Mouse (Mus musculus) liver, embryonic 15.5 days (tissue): ENCODE results near the gene Cxcr5. TPM values are rescaled to one million over a fixed set of nuclear protein-coding genes. Genes with fewer than 3 reads are reported as not detected.
A peak's percentile ranks its signal among the peaks of the same experiment; 100 is the strongest.

Experiments used
- ATAC-seq: fragments of 200-750 bp; cut with Nextera tagmentation; 2 replicates; pipeline ENCODE4 v1.8.0; 2017; ENCODE audit warnings: moderate number of reproducible peaks, mild to moderate bottlenecking, moderate library complexity; ENCODE audit not compliant: insufficient read depth
- H3K27ac ChIP-seq: fragments of 300-500 bp; sonication (generic); replicated peaks from 2 replicates; pipeline ENCODE4 v1.5.1; 2015; ENCODE audit warnings: mild to moderate bottlenecking, inconsistent platforms
- H3K27me3 ChIP-seq: fragments of 300-500 bp; sonication (generic); 2 replicates; pipeline ENCODE4 v1.6.1; 2015; ENCODE audit warnings: mild to moderate bottlenecking, inconsistent platforms
- H3K36me3 ChIP-seq: fragments of 300-500 bp; sonication (generic); replicated peaks from 2 replicates; pipeline ENCODE4 v1.6.1; 2015; ENCODE audit warnings: moderate library complexity, mild to moderate bottlenecking, inconsistent platforms
- H3K4me1 ChIP-seq: fragments of 300-500 bp; sonication (generic); replicated peaks from 2 replicates; pipeline ENCODE4 v1.6.1; 2015; ENCODE audit warnings: inconsistent platforms
- H3K4me2 ChIP-seq: fragments of 300-500 bp; sonication (generic); 2 replicates; pipeline ENCODE4 v1.6.1; 2015; ENCODE audit warnings: moderate library complexity, mild to moderate bottlenecking, inconsistent platforms
- H3K4me3 ChIP-seq: fragments of 300-500 bp; sonication (generic); replicated peaks from 2 replicates; pipeline ENCODE4 v1.5.1; 2015; ENCODE audit warnings: mild to moderate bottlenecking, inconsistent platforms
- H3K9ac ChIP-seq: fragments of 300-500 bp; sonication (generic); 2 replicates; pipeline ENCODE4 v1.6.1; 2015; ENCODE audit warnings: moderate library complexity, mild to moderate bottlenecking, inconsistent platforms
- H3K9me3 ChIP-seq: fragments of 300-500 bp; sonication (generic); replicated peaks from 2 replicates; pipeline ENCODE4 v1.6.1; 2016; ENCODE audit warnings: inconsistent platforms
- WGBS: fragments of 180-500 bp; shearing (Covaris S2); methylation state at CpG from one replicate; pipeline ENCODE4 v1.1.7; 2015; ENCODE audit warnings: mixed read lengths; ENCODE audit not compliant: insufficient replicate concordance; 5-methylcytosine and 5-hydroxymethylcytosine counted together
- polyA plus RNA-seq: library from polyadenylated mRNA; unstranded; fragments of >200 nt; fragmentation: Nextera tagmentation; extraction: Ambion mirVana; gene quantifications from 2 replicates; pipeline ENCODE4 v1.2.1, GENCODE M21; 2015

Gene Cxcr5
- polyA plus RNA-seq, 1 experiment from 2014 or later = not detected

- H3K36me3 ChIP-seq = no peaks in the 10 kb centered on the region
- no peaks in the 10 kb centered on the region for H3K27me3 ChIP-seq
- H3K9me3 ChIP-seq = no peaks in the 10 kb centered on the region
- no peak overlapping the region for H3K4me3 ChIP-seq
- ATAC-seq = no peak
- peak overlapping the region; percentile 61 for H3K27ac ChIP-seq
- 53% methylated on average over 9 of the region's 9 CpGs for WGBS
- peaks cover 56% of the 10 kb centered on the region for H3K4me1 ChIP-seq
- H3K9ac ChIP-seq = no peak overlapping the region
- peak overlapping the region; percentile 20; the same call in 1 of the 2 replicates for H3K4me2 ChIP-seq
Observed at GRCm38 (mm10) chr9:44567338-44568082, 5.8 kb upstream of the Cxcr5 start.

DNA sequence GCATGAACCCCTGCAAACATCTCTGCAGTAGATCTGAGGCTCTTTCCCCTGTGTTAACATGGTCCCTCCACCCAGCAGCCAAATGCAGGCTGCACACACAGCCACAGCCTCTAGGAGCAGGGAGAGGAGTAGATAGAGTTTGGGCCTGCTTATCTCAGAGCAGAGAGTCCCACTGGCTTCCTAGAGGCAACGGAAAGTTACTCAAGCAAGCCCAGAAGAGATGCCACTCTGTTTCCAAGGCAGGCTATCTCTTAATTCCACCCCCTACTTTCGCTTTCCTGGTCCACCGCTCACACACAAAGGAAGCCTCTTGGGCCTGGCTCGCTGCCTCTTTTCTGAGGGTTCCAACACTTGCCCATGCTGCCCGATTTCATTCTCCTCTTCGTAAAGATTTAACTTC lies 3.7 kb upstream of the Cxcr5 start:
- peak overlapping the region; percentile 9 for H3K9ac ChIP-seq
- H3K4me2 ChIP-seq = peak overlapping the region; percentile 60
- peak overlapping the region; percentile 77 for H3K27ac ChIP-seq

GRCm38 (mm10) chr9:44562936-44563335 lies 1.3 kb upstream of the Cxcr5 start:
- H3K27me3 ChIP-seq = no peaks in the 10 kb centered on the region
- H3K27ac ChIP-seq = peak overlapping the region; percentile 79
- H3K9me3 ChIP-seq = no peaks in the 10 kb centered on the region
- no peak overlapping the region; the same call in 1 of the 2 replicates for H3K4me2 ChIP-seq
- 63% methylated on average over 12 of the region's 12 CpGs for WGBS
- ATAC-seq = no peak
- H3K4me3 ChIP-seq = no peak overlapping the region
- H3K36me3 ChIP-seq = no peaks in the 10 kb centered on the region
- peaks cover 58% of the 10 kb centered on the region for H3K4me1 ChIP-seq
- no peak overlapping the region for H3K9ac ChIP-seq

More for the DNA sequence above, 3.7 kb upstream of the Cxcr5 start:
- peak; percentile 85 for ATAC-seq
- Histone ChIP-seq H3K36me3 (no peaks in the 10 kb centered on the region), H3K27me3 (no peaks in the 10 kb centered on the region), H3K4me1 (peaks cover 68% of the 10 kb centered on the region), H3K4me3 (peak overlapping the region; percentile 26), H3K9me3 (no peaks in the 10 kb centered on the region)
- 27% methylated on average over 6 of the region's 6 CpGs for WGBS

GRCm38 (mm10) chr9:44552161-44552560 lies 9.5 kb downstream of the Cxcr5 start:
- no peaks in the 10 kb centered on the region for H3K9me3 ChIP-seq
- H3K4me3 ChIP-seq = no peak overlapping the region
- no peaks in the 10 kb centered on the region; the same call in 1 of the 2 replicates for H3K4me1 ChIP-seq
- ATAC-seq = no peak
- WGBS = 67% methylated on average over 8 of the region's 8 CpGs
- H3K27me3 ChIP-seq = peaks cover 5% of the 10 kb centered on the region; the same call in 1 of the 2 replicates
- H3K9ac ChIP-seq = no peak overlapping the region
- no peak overlapping the region for H3K4me2 ChIP-seq
- H3K27ac ChIP-seq = no peak overlapping the region
- no peaks in the 10 kb centered on the region for H3K36me3 ChIP-seq

DNA sequence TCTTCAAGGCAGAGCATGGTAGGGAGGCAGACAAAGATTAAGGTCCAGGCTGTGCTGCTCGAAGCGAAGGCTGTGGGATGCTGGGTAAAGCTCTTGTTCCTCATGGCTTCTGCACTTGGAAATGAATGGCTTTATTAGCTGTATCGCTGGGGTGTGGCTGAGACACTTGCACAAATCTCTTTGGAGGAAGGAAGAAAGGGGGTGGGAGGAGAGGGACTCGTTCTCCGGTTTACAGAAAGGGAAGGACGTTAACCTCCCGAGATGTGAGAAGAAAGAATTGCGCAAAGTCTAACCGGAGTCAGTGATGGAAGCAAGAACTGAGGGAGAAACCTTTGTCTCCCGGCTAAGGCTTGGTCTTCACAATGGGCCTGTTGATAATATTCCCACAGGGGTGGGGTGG lies 10.5 kb downstream of the Cxcr5 start:
- Histone ChIP-seq H3K4me3 (no peak overlapping the region), H3K4me2 (no peak overlapping the region), H3K9ac (no peak overlapping the region), H3K36me3 (no peaks in the 10 kb centered on the region), H3K27me3 (peaks cover 5% of the 10 kb centered on the region; the same call in 1 of the 2 replicates), H3K9me3 (no peaks in the 10 kb centered on the region), H3K27ac (no peak overlapping the region), H3K4me1 (no peaks in the 10 kb centered on the region; the same call in 1 of the 2 replicates)
- ATAC-seq = no peak
- WGBS = 28% methylated on average over 10 of the region's 10 CpGs

DNA sequence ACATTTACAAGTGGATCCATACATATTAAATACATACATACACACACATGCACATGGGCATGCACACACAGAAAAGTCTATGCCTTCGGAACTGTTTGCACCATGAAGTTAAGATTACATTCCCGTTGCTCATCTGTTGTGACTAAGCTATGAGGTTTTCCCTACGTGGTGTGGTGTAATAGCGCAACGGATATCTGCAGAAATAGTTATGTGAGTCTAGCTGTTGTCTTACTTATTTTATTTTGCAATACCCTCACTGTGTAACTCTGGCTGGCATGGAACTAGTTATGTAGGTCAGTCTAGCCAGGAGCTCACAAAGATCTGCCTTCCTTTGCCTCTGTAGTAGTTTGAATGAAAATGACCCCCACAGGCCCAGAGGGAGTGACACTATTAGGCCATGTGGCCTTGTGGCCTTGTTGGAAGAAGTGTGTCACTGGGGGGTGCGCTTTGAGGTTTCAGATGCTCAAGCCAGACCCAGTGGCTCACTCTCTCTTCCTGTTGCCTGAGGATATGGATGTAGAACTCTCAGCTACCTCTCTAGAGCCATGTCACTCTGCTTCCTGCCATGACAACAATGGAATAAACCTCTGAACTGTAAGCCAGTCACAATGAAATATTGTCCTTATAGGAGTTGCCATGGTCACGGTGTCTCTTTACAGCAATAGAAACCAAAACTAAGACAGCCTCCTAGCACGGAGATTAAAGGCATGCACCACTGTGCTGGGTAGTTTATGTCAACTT lies 13.1 kb downstream of the Cxcr5 start:
- no peaks in the 10 kb centered on the region for H3K27me3 ChIP-seq
- no peaks in the 10 kb centered on the region for H3K9me3 ChIP-seq
- no peaks in the 10 kb centered on the region; the same call in 1 of the 2 replicates for H3K4me1 ChIP-seq
- no peak for ATAC-seq
- no peaks in the 10 kb centered on the region for H3K36me3 ChIP-seq
- WGBS = 73% methylated on average over 8 of the region's 8 CpGs
- H3K9ac ChIP-seq = no peak overlapping the region
- H3K4me2 ChIP-seq = no peak overlapping the region
- H3K27ac ChIP-seq = no peak overlapping the region
- no peak overlapping the region for H3K4me3 ChIP-seq

GRCm38 (mm10) chr9:44544986-44545385 lies 16.7 kb downstream of the Cxcr5 start:
- 37% methylated on average over 3 of the region's 3 CpGs for WGBS
- H3K27ac ChIP-seq = no peak overlapping the region
- no peak overlapping the region for H3K4me3 ChIP-seq
- H3K4me1 ChIP-seq = no peaks in the 10 kb centered on the region
- H3K36me3 ChIP-seq = no peaks in the 10 kb centered on the region
- no peak for ATAC-seq
- no peaks in the 10 kb centered on the region for H3K9me3 ChIP-seq
- no peak overlapping the region for H3K4me2 ChIP-seq
- peaks cover under 1% of the 10 kb centered on the region; the same call in 1 of the 2 replicates for H3K27me3 ChIP-seq
- no peak overlapping the region for H3K9ac ChIP-seq

- Histone ChIP-seq H3K4me3 (no peak overlapping the region), H3K36me3 (no peaks in the 10 kb centered on the region), H3K9me3 (no peaks in the 10 kb centered on the region), H3K9ac (no peak overlapping the region), H3K27ac (no peak overlapping the region), H3K4me2 (no peak overlapping the region), H3K27me3 (peaks cover 14% of the 10 kb centered on the region), H3K4me1 (peaks cover 11% of the 10 kb centered on the region)
- no peak for ATAC-seq
- WGBS = 34% methylated on average over 4 of the region's 4 CpGs
Observed at GRCm38 (mm10) chr9:44542364-44542763, 19.3 kb downstream of the Cxcr5 start.

GRCm38 (mm10) chr9:44540676-44541075 lies 21.0 kb downstream of the Cxcr5 start:
- Histone ChIP-seq H3K9me3 (no peaks in the 10 kb centered on the region), H3K27ac (no peak overlapping the region), H3K4me3 (no peak overlapping the region), H3K27me3 (peaks cover 22% of the 10 kb centered on the region), H3K4me1 (peaks cover 13% of the 10 kb centered on the region), H3K4me2 (no peak overlapping the region), H3K9ac (no peak overlapping the region), H3K36me3 (no peaks in the 10 kb centered on the region)
- WGBS = 37% methylated on average over 3 of the region's 3 CpGs
- no peak for ATAC-seq

DNA sequence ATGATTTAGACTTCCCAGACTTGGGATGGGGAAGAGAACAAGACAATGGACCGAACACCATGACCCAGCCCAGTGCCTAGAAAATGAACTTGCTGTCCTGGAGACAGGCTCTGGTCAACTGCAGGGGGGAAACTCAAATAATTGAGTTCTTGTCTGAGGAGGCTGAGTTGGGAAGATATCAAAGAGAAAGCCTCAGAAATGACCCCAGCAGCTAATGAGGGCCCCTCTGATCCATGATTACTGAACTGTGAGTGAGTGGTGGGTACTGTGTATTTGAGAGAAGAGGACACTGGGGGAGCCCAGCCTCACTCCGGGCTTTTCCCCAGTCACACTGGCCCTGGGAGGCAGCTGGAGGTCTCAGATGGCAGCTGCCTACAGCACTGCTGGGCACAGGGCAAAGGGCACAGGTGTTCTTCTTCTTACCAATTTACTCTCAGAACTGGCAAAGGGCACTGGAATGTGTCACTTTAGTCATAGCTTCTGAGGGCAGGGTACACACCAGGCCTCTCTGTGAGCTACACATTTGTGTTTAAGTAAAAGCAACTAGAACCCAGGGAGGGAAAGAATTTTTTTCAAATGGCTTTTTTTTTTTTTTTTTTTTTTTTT lies 21.8 kb downstream of the Cxcr5 start:
- ATAC-seq = no peak
- H3K27me3 ChIP-seq = peaks cover 22% of the 10 kb centered on the region
- H3K9ac ChIP-seq = no peak overlapping the region
- H3K4me2 ChIP-seq = no peak overlapping the region
- WGBS = 40% methylated on average over 2 of the region's 2 CpGs
- no peak overlapping the region for H3K27ac ChIP-seq
- H3K9me3 ChIP-seq = no peaks in the 10 kb centered on the region
- H3K4me1 ChIP-seq = peaks cover 13% of the 10 kb centered on the region
- H3K4me3 ChIP-seq = no peak overlapping the region
- no peaks in the 10 kb centered on the region for H3K36me3 ChIP-seq
